Mouse (Mus musculus) intestine, postnatal 0 days (tissue): ENCODE results near the gene Pa2g4. TPM values are rescaled to one million over a fixed set of nuclear protein-coding genes. Genes with fewer than 3 reads are reported as not detected.

Experiments
- ATAC-seq: fragments of 200-750 bp; cut with Nextera tagmentation; 2 replicates; pipeline ENCODE4 v1.8.0; 2017; ENCODE audit warnings: mild to moderate bottlenecking, moderate TSS enrichment, moderate library complexity
- H3K27ac ChIP-seq: fragments of 300-500 bp; sonication (generic); 2 replicates; pipeline ENCODE4 v1.5.1; 2014; ENCODE audit warnings: mild to moderate bottlenecking, low read depth, low read length, moderate library complexity
- H3K27me3 ChIP-seq: fragments of 300-500 bp; sonication (generic); replicated peaks from 2 replicates; pipeline ENCODE4 v1.6.1; 2014; ENCODE audit warnings: low read length, mixed read lengths; ENCODE audit not compliant: control insufficient read depth, insufficient read depth
- H3K36me3 ChIP-seq: fragments of 300-500 bp; sonication (generic); 2 replicates; pipeline ENCODE4 v1.6.1; 2014; ENCODE audit warnings: mild to moderate bottlenecking, moderate library complexity; ENCODE audit not compliant: control insufficient read depth, insufficient read depth
- H3K4me1 ChIP-seq: fragments of 300-500 bp; sonication (generic); replicated peaks from 2 replicates; pipeline ENCODE4 v1.6.1; 2014; ENCODE audit warnings: antibody characterized with exemption, low read length, mixed read lengths; ENCODE audit not compliant: control insufficient read depth, insufficient read depth
- H3K4me2 ChIP-seq: fragments of 300-500 bp; sonication (generic); replicated peaks from 2 replicates; pipeline ENCODE4 v1.6.1; 2014; ENCODE audit warnings: low read depth, mild to moderate bottlenecking, moderate library complexity
- H3K4me3 ChIP-seq: fragments of 300-500 bp; sonication (generic); 2 replicates; pipeline ENCODE4 v1.5.1; 2014; ENCODE audit warnings: low read depth, low read length
- H3K9ac ChIP-seq: fragments of 300-500 bp; sonication (generic); 2 replicates; pipeline ENCODE4 v1.6.1; 2014; ENCODE audit warnings: mild to moderate bottlenecking, low read depth, low read length
- H3K9me3 ChIP-seq: fragments of 300-500 bp; sonication (generic); 2 replicates; pipeline ENCODE4 v1.6.1; 2016; ENCODE audit warnings: mixed run types; ENCODE audit not compliant: control insufficient read depth
- CTCF ChIP-seq: sonication (generic); IDR thresholded peaks from 2 replicates; pipeline ENCODE4 v1.5.1; 2016; ENCODE audit warnings: low read depth, mild to moderate bottlenecking, control low read depth, antibody characterized with exemption, moderate library complexity
- WGBS: fragments of 180-500 bp; shearing (Covaris S2); extraction: QIAGEN DNeasy Blood & Tissue Kit; methylation state at CpG from one replicate; pipeline ENCODE4 v1.1.7; 2014; 5-methylcytosine and 5-hydroxymethylcytosine counted together
- polyA plus RNA-seq: library from polyadenylated mRNA; unstranded; fragments of >200 nt; fragmentation: Nextera tagmentation; extraction: Ambion mirVana; gene quantifications from 2 replicates; pipeline ENCODE4 v1.2.1, GENCODE M21; 2015

The Pa2g4 gene
- polyA plus RNA-seq, 1 experiment from 2014 or later = 66.8 TPM

- H3K4me3 ChIP-seq = no peak overlapping the region
- no peak overlapping the region for H3K9ac ChIP-seq
- no peak for ATAC-seq
- H3K4me2 ChIP-seq = no peak overlapping the region
- no peaks in the 10 kb centered on the region for H3K4me1 ChIP-seq
- no peak overlapping the region for H3K27ac ChIP-seq
- WGBS = 93% methylated on average over 37 of the region's 37 CpGs
- no peak for TF ChIP-seq CTCF
- H3K9me3 ChIP-seq = no peaks in the 10 kb centered on the region
- H3K36me3 ChIP-seq = peaks cover 39% of the 10 kb centered on the region
- H3K27me3 ChIP-seq = no peaks in the 10 kb centered on the region
Observed at GRCm38 (mm10) chr10:128544674-128545569, 20.9 kb downstream of the Pa2g4 start.

- 95% methylated on average over 15 of the region's 15 CpGs for WGBS
- H3K4me3 ChIP-seq = no peak overlapping the region
- H3K9me3 ChIP-seq = no peaks in the 10 kb centered on the region
- H3K4me1 ChIP-seq = no peaks in the 10 kb centered on the region
- peak overlapping the region; percentile 35; the same call in 1 of the 2 replicates for H3K27ac ChIP-seq
- peaks cover 39% of the 10 kb centered on the region for H3K36me3 ChIP-seq
- ATAC-seq = no peak
- no peak overlapping the region for H3K4me2 ChIP-seq
- no peak for TF ChIP-seq CTCF
- H3K27me3 ChIP-seq = no peaks in the 10 kb centered on the region
- no peak overlapping the region for H3K9ac ChIP-seq
Observed at GRCm38 (mm10) chr10:128544151-128544657, 21.6 kb downstream of the Pa2g4 start.

- TF ChIP-seq CTCF = no peak
- Histone ChIP-seq H3K9ac (no peak overlapping the region), H3K36me3 (peaks cover 39% of the 10 kb centered on the region), H3K27ac (no peak overlapping the region), H3K9me3 (no peaks in the 10 kb centered on the region), H3K4me3 (no peak overlapping the region), H3K4me1 (no peaks in the 10 kb centered on the region), H3K27me3 (no peaks in the 10 kb centered on the region), H3K4me2 (no peak overlapping the region)
- no peak for ATAC-seq
- 50% methylated on average over 2 of the region's 2 CpGs for WGBS
Observed at GRCm38 (mm10) chr10:128543100-128543499, 22.7 kb downstream of the Pa2g4 start.

GRCm38 (mm10) chr10:128538340-128538870, 27.4 kb downstream of the Pa2g4 start:
- 80% methylated on average over 1 of the region's 1 CpGs for WGBS
- Histone ChIP-seq H3K9me3 (no peaks in the 10 kb centered on the region), H3K4me3 (no peak overlapping the region), H3K36me3 (peaks cover 15% of the 10 kb centered on the region; the same call in 1 of the 2 replicates), H3K4me1 (no peaks in the 10 kb centered on the region), H3K9ac (no peak overlapping the region), H3K27ac (no peak overlapping the region), H3K27me3 (no peaks in the 10 kb centered on the region), H3K4me2 (no peak overlapping the region)
- TF ChIP-seq CTCF = no peak
- no peak for ATAC-seq

- 13% methylated on average over 18 of the region's 18 CpGs for WGBS
- H3K4me3 ChIP-seq = peak overlapping the region; percentile 14; the same call in 1 of the 2 replicates
- H3K9ac ChIP-seq = no peak overlapping the region
- peak overlapping the region; percentile 53 for H3K4me2 ChIP-seq
- H3K9me3 ChIP-seq = no peaks in the 10 kb centered on the region
- H3K27me3 ChIP-seq = no peaks in the 10 kb centered on the region
- peak; percentile 94 for TF ChIP-seq CTCF
- H3K4me1 ChIP-seq = no peaks in the 10 kb centered on the region
- peak; percentile 88 for ATAC-seq
- H3K36me3 ChIP-seq = peaks cover 3% of the 10 kb centered on the region; the same call in 1 of the 2 replicates
- H3K27ac ChIP-seq = 0 out of 2 replicates have a peak overlapping the region, but pooled peaks have one; percentile 8
Observed at GRCm38 (mm10) chr10:128536266-128536940, 29.4 kb downstream of the Pa2g4 start.
